22 mouse cellular contexts compared by ENCODE assay signal in the genomic region with DNA sequence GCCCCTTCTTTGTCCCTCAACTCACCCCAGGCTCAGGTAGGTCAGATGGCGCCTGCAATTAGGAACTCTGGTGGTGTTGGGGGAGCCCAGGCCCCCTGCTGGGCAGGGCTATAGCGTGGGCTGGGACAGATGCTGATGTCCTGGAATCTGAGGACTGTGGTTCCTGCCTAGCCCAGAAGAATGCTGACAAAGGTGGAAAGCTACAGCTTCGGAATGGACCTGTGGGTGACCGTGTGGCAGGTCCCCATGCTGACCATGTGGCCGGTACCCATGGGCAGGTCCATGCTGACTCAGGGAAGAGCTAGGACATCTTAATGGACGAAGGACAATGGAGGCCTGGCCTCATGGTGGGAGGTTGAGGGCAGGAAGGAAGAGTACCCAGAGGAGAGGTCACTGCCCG. TPM values are rescaled to one million over a fixed set of nuclear protein-coding genes. Genes with fewer than 3 reads are reported as not detected.
DNase-seq lines count a peak whose midpoint lies in the region; ATAC-seq and TF ChIP-seq lines count a peak whose summit lies in the region.
"Had no signal": no experiment of that assay in that cellular context is flagged by ENCODE, and none has a peak within 500 bp of the region (broad histone marks: within the 10 kb centered on the region; RNA-seq: fewer than 3 reads in every experiment).

No protein-coding gene starts in this region.

- H3K27ac ChIP-seq in forebrain, embryonic 11.5 days (ENCODE audit: low read depth, low read length), result no peak overlapping the region
- no peak overlapping the region for H3K27ac ChIP-seq in forebrain, embryonic 14.5 days (ENCODE audit: low read depth, low read length)
- no peak overlapping the region for H3K27ac ChIP-seq in kidney, adult 2 months (ENCODE audit: insufficient read depth, low read depth, low read length)
- H3K27ac ChIP-seq in liver, postnatal 0 days (ENCODE audit: low read depth), result no peak overlapping the region
- H3K27ac ChIP-seq in liver, embryonic 12.5 days, result no peak overlapping the region
- H3K27ac ChIP-seq in limb, embryonic 10.5 days, result peak overlapping the region; percentile 56; the same call in 1 of the 2 replicates
- H3K27ac ChIP-seq: embryonic facial prominence, embryonic 12.5 days; forebrain, embryonic 13.5 days; limb, embryonic 13.5 days; midbrain, embryonic 13.5 days had no signal

- no peak for TF ChIP-seq POLR2A in kidney, adult 2 months (IDR thresholded peaks at IDR 0.05; ENCODE audit: low read depth, low read length)

- ATAC-seq in forebrain, embryonic 11.5 days (replicated peaks; ENCODE audit: low FRiP score), result no peak
- ATAC-seq in forebrain, embryonic 14.5 days, result no peak
- no peak for ATAC-seq in liver, postnatal 0 days
- no peak for ATAC-seq in liver, embryonic 12.5 days
- ATAC-seq: forebrain, embryonic 13.5 days; inflammation-experienced regulatory T-cells, adult 6 months; midbrain, embryonic 13.5 days had no signal

- H3K27me3 ChIP-seq in forebrain, embryonic 11.5 days (ENCODE audit: control insufficient read depth, insufficient read depth, low read length), result no peaks in the 10 kb centered on the region
- H3K27me3 ChIP-seq in forebrain, embryonic 14.5 days (replicated peaks; ENCODE audit: control insufficient read depth, insufficient read depth, low read length), result no peaks in the 10 kb centered on the region
- no peaks in the 10 kb centered on the region for H3K27me3 ChIP-seq in kidney, adult 2 months (replicated peaks; ENCODE audit: control insufficient read depth, insufficient read depth, low read length)
- peaks cover 17% of the 10 kb centered on the region for H3K27me3 ChIP-seq in liver, postnatal 0 days (ENCODE audit: insufficient read depth, low read length)
- peaks cover 57% of the 10 kb centered on the region for H3K27me3 ChIP-seq in liver, embryonic 12.5 days (replicated peaks)
- H3K27me3 ChIP-seq in limb, embryonic 10.5 days (ENCODE audit: low read depth, poor library complexity, severe bottlenecking), result peaks cover 77% of the 10 kb centered on the region

- DNase-seq in forebrain, embryonic 11.5 days (ENCODE audit: low spot score), result peak; percentile 50
- DNase-seq in forebrain, embryonic 14.5 days (ENCODE audit: low spot score), result no peak
- peak; percentile 5 for DNase-seq in kidney, adult 2 months
- DNase-seq in kidney, postnatal 4 days, result no peak
- DNase-seq in liver, postnatal 0 days, result peak; percentile 12
- no peak for DNase-seq in limb, embryonic 10.5 days (ENCODE audit: low spot score)
- DNase-seq: adrenal gland, postnatal 14 days; cerebellum, adult 2 months; cerebellum, postnatal 25 days; heart, postnatal 10 days; right cerebral cortex, postnatal 14 days; spleen, adult 18-20 months; thymus, postnatal 14 days had no signal

- H3K4me2 ChIP-seq in forebrain, embryonic 11.5 days (ENCODE audit: low read depth, low read length, severe bottlenecking), result no peak overlapping the region
- no peak overlapping the region for H3K4me2 ChIP-seq in forebrain, embryonic 14.5 days (ENCODE audit: low read length)
- no peak overlapping the region for H3K4me2 ChIP-seq in liver, postnatal 0 days (ENCODE audit: low read depth, low read length)
- no peak overlapping the region for H3K4me2 ChIP-seq in liver, embryonic 12.5 days
- H3K4me2 ChIP-seq: embryonic facial prominence, embryonic 12.5 days; forebrain, embryonic 13.5 days; heart, embryonic 12.5 days; limb, embryonic 13.5 days; midbrain, embryonic 13.5 days had no signal

- H3K4me1 ChIP-seq in forebrain, embryonic 11.5 days (replicated peaks; ENCODE audit: control insufficient read depth, insufficient read depth, low read length), result no peaks in the 10 kb centered on the region
- H3K4me1 ChIP-seq in forebrain, embryonic 14.5 days (ENCODE audit: control insufficient read depth, insufficient read depth, low read length), result no peaks in the 10 kb centered on the region
- H3K4me1 ChIP-seq in kidney, adult 2 months (ENCODE audit: control insufficient read depth, insufficient read depth, low read length), result peaks cover 17% of the 10 kb centered on the region
- H3K4me1 ChIP-seq in liver, postnatal 0 days (ENCODE audit: insufficient read depth), result no peaks in the 10 kb centered on the region
- no peaks in the 10 kb centered on the region for H3K4me1 ChIP-seq in liver, embryonic 12.5 days
- peaks cover 34% of the 10 kb centered on the region for H3K4me1 ChIP-seq in limb, embryonic 10.5 days
- H3K4me1 ChIP-seq: embryonic facial prominence, embryonic 12.5 days; forebrain, embryonic 13.5 days; heart, embryonic 12.5 days; midbrain, embryonic 13.5 days had no signal

- H3K36me3 ChIP-seq in forebrain, embryonic 11.5 days (ENCODE audit: control insufficient read depth, insufficient read depth, low read length), result no peaks in the 10 kb centered on the region
- H3K36me3 ChIP-seq in forebrain, embryonic 14.5 days (ENCODE audit: control insufficient read depth, insufficient read depth, low read length), result no peaks in the 10 kb centered on the region
- H3K36me3 ChIP-seq in kidney, adult 2 months (ENCODE audit: control insufficient read depth, insufficient read depth, low read length), result no peaks in the 10 kb centered on the region
- no peaks in the 10 kb centered on the region for H3K36me3 ChIP-seq in liver, postnatal 0 days (replicated peaks; ENCODE audit: insufficient read depth, low read length)
- no peaks in the 10 kb centered on the region for H3K36me3 ChIP-seq in liver, embryonic 12.5 days
- no peaks in the 10 kb centered on the region for H3K36me3 ChIP-seq in limb, embryonic 10.5 days
- H3K36me3 ChIP-seq: embryonic facial prominence, embryonic 12.5 days; heart, embryonic 12.5 days; limb, embryonic 13.5 days; midbrain, embryonic 13.5 days had no signal

- TF ChIP-seq CTCF in kidney, adult 2 months (conservative IDR thresholded peaks at IDR 0.05; ENCODE audit: insufficient read depth, insufficient read length, low read depth, low read length), result no peak
- TF ChIP-seq CTCF in liver, postnatal 0 days (IDR thresholded peaks at IDR 0.05; ENCODE audit: low read depth), result peak; percentile 24; the same call in 1 of the 2 replicates

- TF ChIP-seq EP300 in liver, postnatal 0 days (IDR thresholded peaks at IDR 0.05; ENCODE audit: low read depth), result no peak

- H3K9me3 ChIP-seq in forebrain, embryonic 11.5 days (ENCODE audit: control insufficient read depth, low read length), result no peaks in the 10 kb centered on the region
- H3K9me3 ChIP-seq in forebrain, embryonic 14.5 days (replicated peaks; ENCODE audit: control insufficient read depth, low read length), result no peaks in the 10 kb centered on the region
- H3K9me3 ChIP-seq in liver, postnatal 0 days (ENCODE audit: low read length), result no peaks in the 10 kb centered on the region
- H3K9me3 ChIP-seq in liver, embryonic 12.5 days (replicated peaks), result no peaks in the 10 kb centered on the region
- no peaks in the 10 kb centered on the region for H3K9me3 ChIP-seq in limb, embryonic 10.5 days (replicated peaks)
- H3K9me3 ChIP-seq: embryonic facial prominence, embryonic 12.5 days; forebrain, embryonic 13.5 days; heart, embryonic 12.5 days; limb, embryonic 13.5 days; midbrain, embryonic 13.5 days had no signal

- 84% methylated on average over 7 of the region's 7 CpGs for WGBS in forebrain, embryonic 11.5 days
- 83% methylated on average over 7 of the region's 7 CpGs for WGBS in forebrain, embryonic 14.5 days
- WGBS in kidney, adult 2 months, result 74% methylated on average over 7 of the region's 7 CpGs
- 67% methylated on average over 7 of the region's 7 CpGs for WGBS in liver, postnatal 0 days (ENCODE audit: insufficient replicate concordance)
- WGBS in liver, embryonic 12.5 days (ENCODE audit: insufficient replicate concordance), result 58% methylated on average over 7 of the region's 7 CpGs
- 77% methylated on average over 7 of the region's 7 CpGs for WGBS in limb, embryonic 10.5 days

- H3K4me3 ChIP-seq in forebrain, embryonic 11.5 days (ENCODE audit: low read depth, low read length), result no peak overlapping the region
- no peak overlapping the region for H3K4me3 ChIP-seq in forebrain, embryonic 14.5 days (ENCODE audit: low read depth, low read length)
- no peak overlapping the region for H3K4me3 ChIP-seq in kidney, adult 2 months (ENCODE audit: insufficient read depth, low read depth, low read length)
- H3K4me3 ChIP-seq in liver, postnatal 0 days (ENCODE audit: low read depth, low read length), result no peak overlapping the region
- H3K4me3 ChIP-seq in liver, embryonic 12.5 days, result no peak overlapping the region
- no peak overlapping the region for H3K4me3 ChIP-seq in limb, embryonic 10.5 days
- H3K4me3 ChIP-seq: embryonic facial prominence, embryonic 12.5 days; forebrain, embryonic 13.5 days; heart, embryonic 12.5 days; limb, embryonic 13.5 days; midbrain, embryonic 13.5 days had no signal

- no peak overlapping the region for H3K9ac ChIP-seq in forebrain, embryonic 11.5 days (ENCODE audit: low read length)
- H3K9ac ChIP-seq in forebrain, embryonic 14.5 days (ENCODE audit: low read length), result no peak overlapping the region
- H3K9ac ChIP-seq in liver, postnatal 0 days (replicated peaks), result no peak overlapping the region
- H3K9ac ChIP-seq in liver, embryonic 12.5 days, result no peak overlapping the region
- H3K9ac ChIP-seq: embryonic facial prominence, embryonic 12.5 days; forebrain, embryonic 13.5 days; heart, embryonic 12.5 days; limb, embryonic 13.5 days; midbrain, embryonic 13.5 days had no signal

RNA-seq across cellular contexts. Expression of gene Pck1, which starts 29.9 kb away (rescaled TPM):
- polyA plus RNA-seq in forebrain, embryonic 11.5 days (2014; fragmentation: Nextera tagmentation; extraction: Ambion mirVana), result not detected in 2 replicates
- polyA plus RNA-seq in forebrain, embryonic 14.5 days (2014; fragmentation: Nextera tagmentation; extraction: Ambion mirVana), result not detected in 2 replicates
- polyA plus RNA-seq in kidney, adult 2 months (2012; rRNA removed), result 648 and 871 TPM in 2 replicates
- polyA plus RNA-seq in liver, postnatal 0 days (2015; fragmentation: Nextera tagmentation; extraction: Ambion mirVana), result 414 and 703 TPM in 2 replicates
- 0.07 and 0.20 TPM in 2 replicates for polyA plus RNA-seq in liver, embryonic 12.5 days (2016; fragmentation: Nextera tagmentation; extraction: Ambion mirVana)
- not detected in 2 replicates for polyA plus RNA-seq in limb, embryonic 10.5 days (2016; fragmentation: Nextera tagmentation; extraction: Ambion mirVana)
- polyA plus RNA-seq: cerebellum, adult 2 months; embryonic facial prominence, embryonic 12.5 days; forebrain, embryonic 13.5 days; hindbrain, embryonic 11.5 days; inflammation-experienced regulatory T-cells, adult 6 months; limb, embryonic 13.5 days; midbrain, embryonic 13.5 days; neural tube, embryonic 11.5 days had no signal

RNA-seq across cellular contexts. Expression of gene Zbp1, which starts 35.9 kb away (rescaled TPM):
- polyA plus RNA-seq in forebrain, embryonic 11.5 days (2014; fragmentation: Nextera tagmentation; extraction: Ambion mirVana), result not detected in 2 replicates
- polyA plus RNA-seq in forebrain, embryonic 14.5 days (2014; fragmentation: Nextera tagmentation; extraction: Ambion mirVana), result not detected in 2 replicates
- 3.3 and 7.8 TPM in 2 replicates for polyA plus RNA-seq in kidney, adult 2 months (2012; rRNA removed)
- 4.9 and 6.7 TPM in 2 replicates for polyA plus RNA-seq in liver, postnatal 0 days (2015; fragmentation: Nextera tagmentation; extraction: Ambion mirVana)
- polyA plus RNA-seq in liver, embryonic 12.5 days (2016; fragmentation: Nextera tagmentation; extraction: Ambion mirVana), result 0.21 and 0.36 TPM in 2 replicates
- polyA plus RNA-seq in limb, embryonic 10.5 days (2016; fragmentation: Nextera tagmentation; extraction: Ambion mirVana), result not detected in 2 replicates
- polyA plus RNA-seq: embryonic facial prominence, embryonic 12.5 days; forebrain, embryonic 13.5 days; heart, embryonic 12.5 days; hindbrain, embryonic 11.5 days; neural tube, embryonic 11.5 days had no signal

Comparison
In these comparisons a context has a peak if more than half of its experiments do, and no peak if none do; other contexts are left out.
1. DNase-seq: peak in forebrain, embryonic 11.5 days (single experiment), kidney, adult 2 months (single experiment) and liver, postnatal 0 days (single experiment); none in forebrain, embryonic 14.5 days (single experiment), kidney, postnatal 4 days (0 of 2) and limb, embryonic 10.5 days (single experiment).
2. RNA of gene Pck1, which starts 29.9 kb away (polyA plus RNA-seq): 648 to 871 TPM in kidney, adult 2 months and 414 to 703 TPM in liver, postnatal 0 days; 0.07 to 0.20 TPM in liver, embryonic 12.5 days, not detected in limb, embryonic 10.5 days, not detected in forebrain, embryonic 11.5 days and not detected in forebrain, embryonic 14.5 days; every median in the first group is over 100 times any median in the second.